Mouse (Mus musculus) right cerebral cortex, postnatal 25 days (tissue): ENCODE results near the gene Add2.

ENCODE experiments used
- DNase-seq: peaks from one replicate; pipeline ENCODE4 v3.0.0; 2022

Gene Add2

GRCm38 (mm10) chr6:86050586-86051268 is 22.2 kb downstream of the Add2 start:
- no peak for DNase-seq

- no peak for DNase-seq
Observed at GRCm38 (mm10) chr6:86052032-86052459, 23.6 kb downstream of the Add2 start.

GRCm38 (mm10) chr6:86052556-86052955 is 24.1 kb downstream of the Add2 start:
- DNase-seq: no peak

GRCm38 (mm10) chr6:86053099-86053498 is 24.6 kb downstream of the Add2 start:
- DNase-seq: no peak

DNA sequence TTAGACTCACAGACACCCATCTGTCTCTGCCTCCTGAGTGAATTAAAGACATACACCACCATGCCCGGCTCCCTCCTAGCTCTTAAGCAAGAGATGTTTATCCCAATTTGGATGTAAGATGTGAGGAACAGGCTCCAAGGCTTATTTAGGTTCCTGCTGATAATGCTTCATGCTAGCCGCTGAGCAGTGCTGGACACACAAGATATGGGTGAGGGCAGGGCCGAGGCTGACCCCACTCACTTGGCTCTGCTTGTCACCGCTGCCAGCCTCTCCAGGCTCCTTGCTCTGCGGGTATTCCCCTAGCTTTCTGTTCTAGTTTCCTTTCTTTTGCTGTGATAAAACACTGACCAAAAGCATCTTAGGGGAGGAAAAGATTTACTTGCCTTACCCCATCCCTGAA is 25.1 kb downstream of the Add2 start:
- DNase-seq: no peak

GRCm38 (mm10) chr6:86058475-86058874 is 30.0 kb downstream of the Add2 start:
- no peak for DNase-seq

DNA sequence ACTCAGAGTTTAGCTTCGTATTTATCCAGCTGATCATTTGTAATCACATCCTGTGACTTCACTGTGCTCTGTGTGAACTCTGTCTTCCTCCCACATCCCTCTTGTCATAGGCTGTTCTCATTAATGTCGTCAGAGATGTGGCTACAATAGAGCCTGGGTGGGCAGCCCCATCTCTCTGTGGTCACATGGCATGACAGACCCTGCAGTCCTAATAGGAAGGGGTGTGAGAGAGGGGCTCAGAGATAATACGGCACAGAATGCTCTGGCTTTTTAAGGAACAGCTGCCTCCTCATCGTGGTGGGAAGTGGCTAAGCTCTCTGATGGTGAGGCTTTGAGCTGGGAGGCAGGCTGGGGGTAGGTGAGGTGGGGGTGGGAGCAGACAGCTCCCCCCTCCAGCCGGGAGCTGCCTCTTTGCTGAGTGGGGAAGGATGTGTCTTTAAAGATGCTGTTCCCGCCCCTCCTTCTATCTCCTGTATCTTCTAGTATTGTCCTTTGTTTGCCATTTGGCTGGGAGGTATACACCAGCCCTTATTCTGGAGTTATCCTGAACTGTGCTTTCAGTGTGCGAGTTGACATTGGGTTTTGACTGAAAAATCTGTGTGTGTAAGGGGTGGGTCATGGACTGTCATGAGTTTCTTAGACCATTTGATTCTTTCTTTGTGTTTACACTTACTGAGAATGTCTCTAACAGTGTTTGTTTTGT is 30.8 kb downstream of the Add2 start:
- DNase-seq: no peak

DNA sequence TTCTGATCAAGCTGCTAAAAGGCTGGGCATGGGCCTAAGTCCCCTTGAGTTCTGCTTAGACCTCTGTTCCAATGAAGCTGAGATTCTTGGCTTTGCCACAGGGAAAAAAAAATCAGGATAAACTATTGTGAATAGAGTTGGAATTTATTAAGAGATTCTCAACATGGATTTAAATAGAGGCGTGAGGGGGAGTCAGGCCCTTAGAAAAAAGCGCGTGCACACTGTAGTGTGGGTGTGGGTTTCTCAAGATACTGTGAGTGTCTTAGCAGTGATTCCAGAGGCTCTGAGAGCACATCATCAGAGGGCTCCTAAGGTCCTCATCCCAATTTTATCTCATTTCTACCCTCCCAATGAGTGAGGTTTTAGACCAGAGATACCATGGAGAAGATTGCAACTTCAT is 31.7 kb downstream of the Add2 start:
- DNase-seq: no peak

GRCm38 (mm10) chr6:86062226-86062625 is 33.7 kb downstream of the Add2 start:
- DNase-seq: no peak

DNA sequence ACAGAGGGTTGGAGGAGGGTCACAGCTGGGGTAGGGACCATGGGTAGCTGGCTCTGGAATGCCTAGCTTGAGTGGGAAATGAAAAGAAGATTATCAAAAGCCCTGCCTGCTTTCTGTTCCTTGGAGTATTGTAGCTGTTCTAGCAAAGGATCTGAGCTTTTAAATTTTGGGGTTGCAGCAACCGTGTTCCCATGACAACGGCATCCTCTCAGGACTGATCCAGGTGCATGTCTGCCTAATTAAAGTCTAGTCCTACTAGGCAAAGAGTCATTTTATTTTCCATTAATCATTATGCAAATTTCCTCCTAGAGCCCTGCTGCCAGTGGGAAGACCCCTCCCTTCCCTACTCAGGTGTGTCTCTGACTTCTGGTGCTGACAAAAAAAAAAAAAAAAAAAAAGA is 34.2 kb downstream of the Add2 start:
- DNase-seq: no peak

DNA sequence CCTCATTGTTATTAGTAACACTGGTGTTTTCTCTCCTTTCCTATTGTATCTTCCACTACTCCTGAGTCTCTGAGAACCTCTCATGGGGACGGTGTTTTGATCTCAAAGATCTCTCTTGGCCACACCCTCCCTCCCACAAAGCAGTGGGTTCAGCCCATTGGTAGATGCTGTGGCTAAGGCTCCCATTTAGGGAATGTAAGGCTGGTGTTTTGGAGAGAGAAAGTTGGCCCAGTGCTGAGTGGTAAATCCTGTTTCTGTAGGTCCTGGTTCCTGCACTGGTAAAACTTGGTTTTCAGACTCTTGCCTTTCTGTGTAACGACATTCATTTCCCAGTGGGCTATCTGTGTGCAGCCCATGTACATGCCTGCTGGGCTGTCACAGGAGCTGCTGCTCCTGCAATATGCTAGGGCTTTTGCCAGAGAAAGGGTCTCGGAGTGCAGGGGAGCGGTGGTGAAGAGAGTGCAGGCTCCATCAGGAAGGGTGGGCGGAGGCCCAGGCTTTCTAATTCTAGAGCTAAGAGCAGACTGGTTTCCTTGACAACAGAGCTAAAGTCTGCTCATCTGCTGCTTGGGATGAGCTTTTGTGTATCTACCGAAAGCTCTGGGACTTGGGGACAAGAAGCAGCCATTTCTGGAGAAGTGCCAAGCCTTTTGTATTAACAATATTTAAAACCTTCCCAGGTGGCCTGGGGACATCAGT is 36.0 kb downstream of the Add2 start:
- DNase-seq: peak; percentile 85

DNA sequence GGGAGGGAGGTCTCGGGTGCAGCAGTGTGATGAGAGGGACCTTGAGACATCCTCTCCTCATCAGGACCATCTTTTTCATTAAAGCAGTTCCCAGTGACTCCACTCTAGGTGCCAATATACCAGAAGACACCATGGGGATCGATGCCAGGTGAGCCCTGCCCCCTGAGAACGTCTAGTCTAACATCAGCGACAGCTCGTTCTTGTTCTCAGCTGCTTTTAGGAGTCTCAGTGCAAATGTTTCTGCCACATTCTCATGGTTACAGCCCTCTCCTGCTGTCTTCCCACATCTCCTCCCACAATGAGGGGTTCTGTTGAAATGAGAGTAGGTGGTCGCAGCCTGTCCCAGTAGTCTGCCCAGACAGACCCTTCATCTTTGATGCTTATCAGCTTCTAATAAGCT is 38.2 kb downstream of the Add2 start:
- no peak for DNase-seq

DNA sequence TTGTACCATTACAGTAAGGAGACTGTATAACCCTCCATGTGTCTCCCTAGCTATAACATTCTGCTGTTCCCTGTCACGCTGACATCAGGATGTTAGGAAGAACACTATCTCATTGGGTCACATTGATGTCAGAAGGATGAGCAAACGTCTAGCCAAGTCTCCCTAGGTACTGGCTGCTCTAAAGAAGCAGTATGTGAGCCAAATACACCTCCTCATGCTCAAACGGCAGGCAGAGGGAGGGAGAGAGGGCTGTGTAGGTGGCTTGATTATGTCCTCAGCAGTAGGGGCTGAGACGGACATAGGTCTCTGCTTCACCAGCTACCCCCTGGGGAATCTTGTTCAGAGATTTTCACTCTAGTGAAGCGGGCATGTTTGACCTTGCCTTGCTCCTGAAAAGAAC is 38.7 kb downstream of the Add2 start:
- no peak for DNase-seq

DNA sequence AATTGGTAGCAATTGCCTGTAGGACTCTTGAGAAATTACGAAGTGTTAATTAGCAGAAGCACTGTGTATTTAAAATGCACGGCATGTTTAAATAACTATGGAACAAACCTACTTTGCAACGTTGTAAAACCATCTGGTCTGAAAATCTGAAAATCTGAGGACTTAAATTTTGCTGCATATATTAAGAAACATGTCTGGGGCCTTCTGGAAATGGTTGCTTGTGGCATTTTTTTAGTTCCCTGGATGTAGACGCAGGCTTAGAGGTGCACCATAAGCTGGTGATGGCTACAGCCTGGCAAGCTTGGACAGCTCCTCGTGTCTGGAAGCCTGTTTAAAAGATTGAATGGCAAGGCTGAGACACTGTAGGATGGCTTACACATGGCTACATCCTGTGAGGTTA is 40.5 kb downstream of the Add2 start:
- no peak for DNase-seq

- DNase-seq: no peak
Observed at GRCm38 (mm10) chr6:86069856-86070255, 41.4 kb downstream of the Add2 start.

DNA sequence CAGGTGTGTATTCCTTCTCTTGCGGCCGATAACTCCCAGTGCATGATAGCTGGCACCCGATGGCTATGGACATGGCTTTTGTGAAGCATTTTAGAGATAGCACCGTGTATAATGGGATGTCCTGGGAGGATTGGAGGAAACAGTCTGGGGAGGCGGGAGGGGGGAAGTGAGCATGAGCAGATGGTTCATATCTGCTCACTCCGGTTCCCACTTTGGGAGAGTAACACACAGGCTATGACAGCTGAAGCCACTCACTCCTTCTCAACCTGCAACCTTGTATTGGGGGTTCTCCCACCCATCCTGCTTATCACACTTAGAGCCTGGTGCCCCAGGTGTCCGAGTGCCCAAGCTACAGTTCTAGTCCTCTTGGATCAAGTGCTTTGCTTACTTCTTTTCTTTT is 41.8 kb downstream of the Add2 start:
- no peak for DNase-seq

GRCm38 (mm10) chr6:86073882-86074281 is 45.4 kb downstream of the Add2 start:
- no peak for DNase-seq

- DNase-seq: no peak
Observed at GRCm38 (mm10) chr6:86074538-86075204, 46.2 kb downstream of the Add2 start.

DNA sequence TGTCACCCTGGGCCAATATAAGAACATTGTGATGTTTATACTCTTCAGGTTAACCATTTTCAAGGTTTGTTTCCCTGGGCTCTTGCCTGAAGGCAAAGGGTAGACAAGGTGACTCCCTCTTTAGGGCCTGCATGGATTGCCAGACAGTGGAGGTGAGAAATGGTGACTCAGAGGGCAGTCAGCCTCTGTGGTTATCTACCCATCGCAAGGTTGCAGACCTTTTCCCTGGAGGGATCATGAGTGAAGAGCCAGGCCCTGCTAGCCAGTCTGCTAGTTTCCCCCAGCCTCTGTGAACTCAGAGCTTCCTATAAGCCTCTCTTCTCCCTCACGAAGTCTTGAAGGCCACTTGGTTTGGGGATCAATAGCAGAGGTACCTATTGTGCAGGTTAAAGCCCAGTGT is 48.0 kb downstream of the Add2 start:
- no peak for DNase-seq

- no peak for DNase-seq
Observed at GRCm38 (mm10) chr6:86077880-86078279, 49.4 kb downstream of the Add2 start.

DNA sequence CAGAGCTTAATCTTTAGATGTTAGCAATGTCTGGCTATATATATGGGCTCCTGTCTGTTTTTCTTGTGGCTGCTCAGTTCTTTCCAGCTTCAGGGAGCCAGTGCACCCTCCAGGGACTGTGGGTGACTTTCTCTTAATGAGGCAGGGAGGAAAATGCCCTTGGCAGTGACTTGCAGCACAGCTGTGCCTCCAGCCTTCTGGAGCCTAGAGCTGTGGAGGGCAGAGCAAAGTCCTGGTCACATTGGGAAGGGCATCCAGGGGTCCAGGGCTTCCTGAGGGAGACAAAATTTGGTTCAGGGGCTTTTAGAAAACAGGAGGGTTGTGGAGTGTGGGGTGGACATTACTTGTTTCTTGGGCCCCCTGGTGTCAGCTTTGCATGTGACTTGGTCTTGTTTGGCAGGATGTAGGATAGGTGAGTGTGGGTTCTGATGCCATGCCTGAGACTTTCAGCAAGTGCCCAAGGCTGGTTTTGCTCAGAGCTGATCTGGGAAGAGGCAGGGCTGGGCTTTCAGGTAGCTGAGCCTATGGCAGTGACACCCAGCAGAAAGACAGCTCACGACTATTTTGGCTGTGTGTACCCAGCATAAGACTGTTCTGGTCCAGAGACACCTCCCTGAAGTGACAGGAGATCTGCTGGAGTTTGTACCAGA is 50.0 kb downstream of the Add2 start:
- DNase-seq: no peak

DNA sequence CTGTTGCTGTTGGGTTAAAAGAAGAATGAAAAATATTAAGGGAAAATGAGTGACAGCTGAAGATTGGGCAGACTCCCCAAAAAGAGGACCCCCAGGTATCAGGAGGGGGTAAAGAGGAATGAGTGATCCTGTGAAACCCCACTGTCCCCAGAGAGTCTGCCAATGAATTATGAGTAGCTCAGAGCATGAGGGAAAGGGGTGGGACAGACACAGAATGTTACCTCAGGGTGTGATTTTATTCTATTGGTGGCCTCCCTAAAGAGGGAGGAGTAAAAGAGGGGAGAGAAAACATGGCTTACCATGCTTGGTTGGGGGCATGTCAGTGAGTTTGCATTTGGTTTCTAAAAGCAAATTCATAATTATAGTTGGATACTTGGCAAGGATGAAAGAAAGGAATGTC is 50.8 kb downstream of the Add2 start:
- no peak for DNase-seq

- no peak for DNase-seq
Observed at GRCm38 (mm10) chr6:86085518-86085917, 57.0 kb downstream of the Add2 start.
